ENCODE assay signal across 8 mouse cellular contexts in the genomic region with DNA sequence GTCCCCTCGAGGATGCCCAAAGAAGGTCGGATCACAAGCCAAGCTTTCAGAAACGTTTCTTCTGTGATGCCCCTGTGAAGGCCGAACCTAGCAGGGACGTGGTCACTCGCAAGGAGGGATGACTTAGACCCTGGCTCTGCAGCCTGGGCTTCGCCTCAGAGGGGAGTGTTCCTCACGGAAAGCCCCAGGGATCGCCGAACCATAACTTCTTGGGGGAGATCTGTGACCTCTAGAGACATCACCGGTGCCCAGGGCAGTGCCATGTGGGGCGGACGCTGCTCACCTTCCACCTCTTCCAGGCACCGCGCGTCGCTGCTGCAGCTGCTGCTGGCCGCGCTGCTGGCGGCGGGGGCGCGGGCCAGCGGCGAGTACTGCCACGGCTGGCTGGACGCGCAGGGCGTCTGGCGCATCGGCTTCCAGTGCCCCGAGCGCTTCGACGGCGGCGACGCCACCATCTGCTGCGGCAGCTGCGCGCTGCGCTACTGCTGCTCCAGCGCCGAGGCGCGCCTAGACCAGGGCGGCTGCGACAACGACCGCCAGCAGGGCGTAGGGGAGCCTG. TPM values are rescaled to one million over a fixed set of nuclear protein-coding genes. Genes with fewer than 3 reads are reported as not detected.
DNase-seq lines count a peak whose midpoint lies in the region; ATAC-seq lines count a peak whose summit lies in the region.

No protein-coding gene starts in this region.

- H3K4me2 ChIP-seq in lung, embryonic 15.5 days, result peak overlapping the region; percentile 91
- H3K4me2 ChIP-seq in midbrain, embryonic 12.5 days (replicated peaks), result peak overlapping the region; percentile 77

- under 1% methylated on average over 51 of the region's 51 CpGs for WGBS in lung, embryonic 15.5 days
- under 1% methylated on average over 51 of the region's 51 CpGs for WGBS in midbrain, embryonic 12.5 days

- peak overlapping the region; percentile 56 for H3K9ac ChIP-seq in lung, embryonic 15.5 days
- H3K9ac ChIP-seq in midbrain, embryonic 12.5 days (replicated peaks), result peak overlapping the region; percentile 64

- peaks cover 12% of the 10 kb centered on the region; the same call in 1 of the 2 replicates for H3K27me3 ChIP-seq in lung, embryonic 15.5 days
- H3K27me3 ChIP-seq in midbrain, embryonic 12.5 days, result peaks cover 57% of the 10 kb centered on the region

- peak overlapping the region; percentile 80 for H3K27ac ChIP-seq in lung, embryonic 15.5 days
- H3K27ac ChIP-seq in midbrain, embryonic 12.5 days (replicated peaks), result peak overlapping the region; percentile 83

- H3K36me3 ChIP-seq in lung, embryonic 15.5 days, result 0 out of 2 replicates have a peak, but pooled peaks cover 3% of the 10 kb centered on the region
- peaks cover 6% of the 10 kb centered on the region; the same call in 1 of the 2 replicates for H3K36me3 ChIP-seq in midbrain, embryonic 12.5 days

- DNase-seq in lung, postnatal 36 days, result no peak
- peak; percentile 78 for DNase-seq in embryo, embryonic 10 days (ENCODE audit: low spot score)
- DNase-seq in gastrocnemius, postnatal 10 days, result peak; percentile 67
- peak; percentile 65 for DNase-seq in kidney, postnatal 10 days
- no peak for DNase-seq in layer of hippocampus, postnatal 36 days

- H3K4me3 ChIP-seq in lung, embryonic 15.5 days, result peak overlapping the region; percentile 63
- H3K4me3 ChIP-seq in midbrain, embryonic 12.5 days, result peak overlapping the region; percentile 66

- H3K9me3 ChIP-seq in lung, embryonic 15.5 days, result no peaks in the 10 kb centered on the region
- H3K9me3 ChIP-seq in midbrain, embryonic 12.5 days, result no peaks in the 10 kb centered on the region

- ATAC-seq in lung, embryonic 15.5 days (ENCODE audit: borderline replicate concordance, extremely low read depth, low FRiP score, low TSS enrichment), result peak; percentile 25; the same call in 1 of the 2 replicates
- ATAC-seq in midbrain, embryonic 12.5 days (ENCODE audit: low FRiP score, low read depth), result peak; percentile 69
- ATAC-seq in monocyte, adult 5-6 weeks (replicated peaks; ENCODE audit: insufficient number of reproducible peaks, low FRiP score, low TSS enrichment, poor library complexity, severe bottlenecking), result no peak

- H3K4me1 ChIP-seq in lung, embryonic 15.5 days, result peaks cover 23% of the 10 kb centered on the region
- peaks cover 33% of the 10 kb centered on the region for H3K4me1 ChIP-seq in midbrain, embryonic 12.5 days

RNA-seq across cellular contexts. Expression of a gene that starts 0.8 kb away (rescaled TPM):
- 13.9 and 14.0 TPM in 2 replicates for polyA plus RNA-seq in lung, embryonic 15.5 days (2015; fragmentation: Nextera tagmentation; extraction: Ambion mirVana)
- total RNA-seq in gastrocnemius, postnatal 10 days (2021), result 10 to 100 TPM; 69.9 to 72.4 TPM
- 10.9 and 14.6 TPM in 2 replicates for polyA plus RNA-seq in midbrain, embryonic 12.5 days (2016; fragmentation: Nextera tagmentation; extraction: Ambion mirVana)
- not detected in 3 replicates for total RNA-seq in monocyte, adult 5-6 weeks (2017)
- total RNA-seq in layer of hippocampus, postnatal 36 days (2021), result 1 to 10 TPM; 3.3 to 3.5 TPM

RNA-seq across cellular contexts. Expression of a gene that starts 28.1 kb away (rescaled TPM):
- 30.6 and 36.2 TPM in 2 replicates for polyA plus RNA-seq in lung, embryonic 15.5 days (2015; fragmentation: Nextera tagmentation; extraction: Ambion mirVana)
- 10 to 100 TPM; 19.4 to 25.5 TPM for total RNA-seq in gastrocnemius, postnatal 10 days (2021)
- 33.1 and 36.0 TPM in 2 replicates for polyA plus RNA-seq in midbrain, embryonic 12.5 days (2016; fragmentation: Nextera tagmentation; extraction: Ambion mirVana)
- 23.8 to 26.5 TPM (median 25.9 TPM) in 3 replicates for total RNA-seq in monocyte, adult 5-6 weeks (2017)
- total RNA-seq in layer of hippocampus, postnatal 36 days (2021), result 10 to 100 TPM; 67.1 to 81.0 TPM

Comparison
In these comparisons a context has a peak if more than half of its experiments do, and no peak if none do; other contexts are left out.
1. DNase-seq: peak in embryo, embryonic 10 days (single experiment), gastrocnemius, postnatal 10 days (single experiment) and kidney, postnatal 10 days (single experiment); none in lung, postnatal 36 days (single experiment) and layer of hippocampus, postnatal 36 days (0 of 2).
2. RNA of a gene that starts 0.8 kb away (total RNA-seq): 69.9 to 72.4 TPM in gastrocnemius, postnatal 10 days; 3.3 to 3.5 TPM in layer of hippocampus, postnatal 36 days and not detected in monocyte, adult 5-6 weeks; every median in the first group is over 10 times any median in the second.